Mouse (Mus musculus) liver, embryonic 14.5 days (tissue): ENCODE measurements around the gene Srgap2.

Experiments used
- CTCF ChIP-seq: IDR thresholded peaks from 2 replicates; pipeline ENCODE4 v1.5.1; 2016; ENCODE audit warnings: antibody characterized with exemption, low read depth, control low read depth
- EP300 ChIP-seq: IDR thresholded peaks from 2 replicates; pipeline ENCODE4 v1.6.1; 2016; ENCODE audit warnings: antibody characterized with exemption, low read depth

DNA sequence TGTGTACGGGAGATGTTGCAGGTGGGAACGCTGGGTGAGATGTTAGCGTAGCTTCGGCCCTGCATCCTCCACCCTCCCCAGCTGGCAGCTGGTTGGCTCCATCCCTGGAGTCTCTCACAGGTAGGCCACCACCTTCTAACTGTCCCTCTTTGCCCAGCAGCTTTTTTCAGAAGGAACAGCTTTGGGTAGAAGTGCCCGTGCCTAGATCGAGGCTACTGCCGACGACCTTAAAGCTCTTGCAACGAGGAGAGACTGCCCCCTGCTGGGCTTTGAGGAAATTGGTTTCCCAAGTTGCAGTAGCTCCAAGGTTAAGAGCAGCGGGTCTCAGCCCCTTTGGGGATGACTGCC is 266.9 kb downstream of the Srgap2 start:
- TF ChIP-seq CTCF (peak; percentile 89), EP300 (no peak)
